Mouse (Mus musculus): Measurements from ENCODE around the gene Elavl2.

DNA sequence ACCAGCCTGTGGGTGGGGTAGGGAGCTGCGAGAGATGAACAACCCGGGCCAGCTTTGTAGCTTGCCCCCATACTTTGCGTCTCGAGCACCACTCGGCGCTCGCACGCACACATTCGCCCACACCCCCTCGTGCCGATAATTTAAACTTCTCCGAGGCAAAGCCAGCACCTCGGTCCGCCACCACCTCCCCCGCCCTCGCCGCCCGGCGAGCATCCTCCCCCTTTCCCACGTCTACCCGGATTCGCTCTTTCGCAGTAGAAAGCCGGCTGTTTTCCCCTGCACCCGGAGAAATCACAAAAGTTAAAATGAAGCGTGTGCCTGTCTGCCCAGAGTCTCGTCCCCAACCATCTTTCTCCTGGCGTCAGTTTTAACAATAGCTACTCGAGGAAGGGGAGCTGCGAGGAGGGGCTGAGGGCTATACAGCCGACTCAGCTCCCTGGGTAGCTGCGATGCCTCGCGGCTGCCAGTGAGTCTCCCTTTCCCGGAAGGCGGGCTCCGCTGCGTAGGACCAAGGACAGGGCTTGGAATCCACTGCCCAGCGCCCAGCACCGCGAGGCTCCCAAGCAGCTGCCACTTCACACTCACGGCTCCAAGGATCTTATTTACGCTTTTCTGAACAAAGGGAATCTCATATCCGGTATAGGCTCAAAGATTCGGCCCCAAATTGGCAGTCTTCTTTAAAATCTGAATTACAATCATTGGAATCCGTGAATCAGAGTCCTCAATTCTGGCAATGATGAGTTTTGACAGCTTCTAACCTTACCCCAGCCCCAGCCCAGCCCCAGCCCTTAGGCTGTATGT, 25.8 kb downstream of the Elavl2 start:
- TF ChIP-seq CTCF (IDR thresholded peaks at IDR 0.05; ENCODE audit: borderline replicate concordance, control insufficient read depth, extremely low read depth, insufficient read depth, low read length, poor library complexity) (no peak), POLR2A (IDR thresholded peaks at IDR 0.05; ENCODE audit: control insufficient read depth, extremely low read depth, insufficient read depth, low read length, poor library complexity) (no peak)
